Mouse (Mus musculus): Measurements from ENCODE around the gene Abt1. TPM values are rescaled to one million over a fixed set of nuclear protein-coding genes. Genes with fewer than 3 reads are reported as not detected.

Gene Abt1
- polyA plus RNA-seq, 1 experiment from 2014 or later: 13.4 TPM

- H3K27me3 ChIP-seq (ENCODE audit: insufficient read depth, poor library complexity, severe bottlenecking): no peaks in the 10 kb centered on the region
- H3K9me3 ChIP-seq: no peaks in the 10 kb centered on the region
Measured at GRCm38 (mm10) chr13:23450398-23450797, 26.7 kb upstream of the Abt1 start.

GRCm38 (mm10) chr13:23449235-23450095 is 25.8 kb upstream of the Abt1 start:
- Histone ChIP-seq H3K36me3 (no peaks in the 10 kb centered on the region), H3K9me3 (no peaks in the 10 kb centered on the region), H3K27ac (peak overlapping the region; percentile 84), H3K4me3 (peak overlapping the region; percentile 64), H3K4me1 (replicated peaks) (peaks cover 8% of the 10 kb centered on the region), H3K27me3 (ENCODE audit: insufficient read depth, poor library complexity, severe bottlenecking) (no peaks in the 10 kb centered on the region)
- under 1% methylated on average over 24 of the region's 24 CpGs for WGBS
- DNase-seq (ENCODE audit: low spot score): peak; percentile 83

More at GRCm38 (mm10) chr13:23450398-23450797, 26.7 kb upstream of the Abt1 start:
- Histone ChIP-seq H3K27ac (peak overlapping the region; percentile 84), H3K36me3 (no peaks in the 10 kb centered on the region), H3K4me1 (replicated peaks) (peaks cover 2% of the 10 kb centered on the region; the same call in 1 of the 2 replicates), H3K4me3 (peak overlapping the region; percentile 64)
- peak; percentile 87 for DNase-seq (ENCODE audit: low spot score)
- under 1% methylated on average over 15 of the region's 15 CpGs for WGBS

DNA sequence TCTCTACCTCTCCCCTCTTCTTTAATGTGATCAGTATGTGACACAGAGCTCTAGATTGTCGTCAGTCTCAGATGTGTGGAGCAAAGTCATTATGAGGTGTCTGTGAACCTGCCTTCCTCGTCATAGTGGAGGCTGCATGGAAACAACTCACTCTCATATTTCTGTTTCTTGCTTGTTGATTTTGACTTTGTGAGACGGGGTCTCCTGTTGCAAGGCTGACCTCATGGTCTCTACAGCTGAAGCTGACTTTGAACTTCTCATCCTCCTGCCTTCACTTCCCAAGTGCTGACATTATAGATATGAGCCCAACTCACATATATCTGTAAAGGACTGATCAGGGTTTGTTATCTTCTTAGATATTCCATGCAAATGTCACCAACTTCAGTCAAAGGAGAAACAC is 25.1 kb upstream of the Abt1 start:
- Histone ChIP-seq H3K4me3 (peak overlapping the region; percentile 64), H3K36me3 (no peaks in the 10 kb centered on the region), H3K4me1 (replicated peaks) (peaks cover 11% of the 10 kb centered on the region), H3K9me3 (no peaks in the 10 kb centered on the region), H3K27me3 (ENCODE audit: insufficient read depth, poor library complexity, severe bottlenecking) (no peaks in the 10 kb centered on the region), H3K27ac (no peak overlapping the region)
- WGBS: 52% methylated on average over 3 of the region's 3 CpGs
- no peak for DNase-seq (ENCODE audit: low spot score)

DNA sequence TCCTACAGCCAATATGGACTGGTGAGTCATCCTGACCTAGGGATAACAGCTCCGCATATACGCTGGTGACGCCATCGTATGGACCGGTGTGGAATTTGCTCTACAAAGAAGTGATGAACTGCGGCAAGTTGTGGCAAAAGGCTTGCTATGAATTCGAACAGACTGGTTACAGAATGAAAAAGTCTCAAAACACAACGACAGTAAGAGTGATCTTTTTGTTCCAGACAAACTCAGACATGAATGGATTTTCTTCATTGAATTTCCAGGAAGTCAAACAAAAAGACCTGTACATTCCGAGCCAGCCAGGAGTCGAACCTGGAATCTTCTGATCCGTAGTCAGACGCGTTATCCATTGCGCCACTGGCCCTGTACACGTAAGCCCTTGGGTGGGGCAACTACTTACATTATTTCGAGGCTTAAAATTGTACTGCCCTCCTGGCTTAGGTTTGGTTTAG is 22.9 kb upstream of the Abt1 start:
- Histone ChIP-seq H3K4me3 (peak overlapping the region; percentile 74), H3K4me1 (replicated peaks) (peaks cover 11% of the 10 kb centered on the region), H3K9me3 (no peaks in the 10 kb centered on the region), H3K27ac (peak overlapping the region; percentile 98), H3K36me3 (no peaks in the 10 kb centered on the region), H3K27me3 (ENCODE audit: insufficient read depth, poor library complexity, severe bottlenecking) (no peaks in the 10 kb centered on the region)
- peak; percentile 86 for DNase-seq (ENCODE audit: low spot score)
- under 1% methylated on average over 16 of the region's 16 CpGs for WGBS

DNA sequence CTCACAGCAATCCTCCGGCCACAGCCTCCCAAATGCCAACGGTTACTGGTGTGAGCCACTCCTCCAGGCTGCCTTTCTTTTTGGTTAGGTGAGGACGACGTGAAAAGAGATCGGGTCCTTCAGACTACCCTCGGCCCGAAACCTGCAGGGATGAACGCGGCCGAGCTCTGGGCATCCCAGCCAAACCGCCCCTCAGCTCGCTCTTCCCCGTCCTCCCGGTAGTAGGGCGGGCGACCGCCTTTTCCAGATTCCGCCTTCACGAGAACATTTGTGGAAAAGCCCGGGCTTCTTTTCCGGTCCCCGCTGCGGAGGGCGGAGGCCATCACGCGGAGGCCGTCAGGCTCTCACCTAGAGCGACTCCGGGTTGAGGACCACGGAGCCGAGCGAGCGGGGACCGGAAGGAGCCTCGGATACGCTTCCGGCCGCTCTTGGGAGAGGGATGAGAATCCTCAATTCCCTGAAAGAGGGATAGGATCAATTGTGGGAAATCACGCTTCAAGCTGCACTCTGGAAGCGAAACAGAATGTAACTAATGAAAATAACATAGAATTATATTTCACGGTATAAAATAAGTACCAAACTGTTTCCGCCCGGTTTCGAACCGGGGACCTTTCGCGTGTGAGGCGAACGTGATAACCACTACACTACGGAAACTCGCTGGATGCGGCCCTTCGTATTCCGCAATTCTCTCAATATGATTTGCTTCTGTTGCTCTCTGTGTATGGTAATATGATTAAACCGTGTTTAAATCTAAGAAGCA is 22.1 kb upstream of the Abt1 start:
- Histone ChIP-seq H3K4me1 (replicated peaks) (peaks cover 11% of the 10 kb centered on the region), H3K27me3 (ENCODE audit: insufficient read depth, poor library complexity, severe bottlenecking) (no peaks in the 10 kb centered on the region), H3K4me3 (peak overlapping the region; percentile 74), H3K27ac (peak overlapping the region; percentile 98), H3K9me3 (no peaks in the 10 kb centered on the region), H3K36me3 (no peaks in the 10 kb centered on the region)
- DNase-seq (ENCODE audit: low spot score): peak; percentile 91
- under 1% methylated on average over 55 of the region's 55 CpGs for WGBS

- DNase-seq (ENCODE audit: low spot score): no peak
- no peaks in the 10 kb centered on the region for H3K36me3 ChIP-seq
- H3K4me1 ChIP-seq (replicated peaks): peaks cover 11% of the 10 kb centered on the region
- peak overlapping the region; percentile 74 for H3K4me3 ChIP-seq
- 2% methylated on average over 10 of the region's 10 CpGs for WGBS
- peak overlapping the region; percentile 98 for H3K27ac ChIP-seq
- H3K27me3 ChIP-seq (ENCODE audit: insufficient read depth, poor library complexity, severe bottlenecking): no peaks in the 10 kb centered on the region
- H3K9me3 ChIP-seq: no peaks in the 10 kb centered on the region
Measured at GRCm38 (mm10) chr13:23445156-23445555, 21.5 kb upstream of the Abt1 start.

DNA sequence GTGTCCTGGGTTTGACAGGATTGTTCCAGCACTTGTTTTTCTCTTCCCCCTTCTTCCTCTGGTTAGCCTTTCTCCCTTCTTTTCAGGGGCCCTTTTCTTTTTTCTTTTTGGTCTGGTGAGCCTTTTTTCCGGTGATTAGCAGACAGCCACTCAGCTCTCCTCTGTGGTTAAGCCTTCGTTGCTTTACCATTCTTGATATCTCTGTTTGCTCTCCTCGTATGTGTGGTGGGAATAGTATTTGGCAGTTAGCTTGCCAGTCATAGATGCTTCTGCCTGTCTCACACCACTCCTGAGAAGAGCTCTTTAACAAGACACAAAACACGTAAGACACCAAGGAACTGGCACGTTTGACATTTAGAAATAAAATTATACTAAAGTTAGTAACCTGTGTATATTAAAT is 20.8 kb upstream of the Abt1 start:
- H3K4me3 ChIP-seq: peak overlapping the region; percentile 74; the same call in 1 of the 2 replicates
- no peaks in the 10 kb centered on the region for H3K36me3 ChIP-seq
- no peak for DNase-seq (ENCODE audit: low spot score)
- H3K27me3 ChIP-seq (ENCODE audit: insufficient read depth, poor library complexity, severe bottlenecking): no peaks in the 10 kb centered on the region
- H3K27ac ChIP-seq: 0 out of 2 replicates have a peak overlapping the region, but pooled peaks have one; percentile 98
- H3K9me3 ChIP-seq: no peaks in the 10 kb centered on the region
- WGBS: 58% methylated on average over 5 of the region's 5 CpGs
- H3K4me1 ChIP-seq (replicated peaks): peaks cover 11% of the 10 kb centered on the region

- Histone ChIP-seq H3K36me3 (no peaks in the 10 kb centered on the region), H3K4me3 (no peak overlapping the region), H3K4me1 (replicated peaks) (peaks cover 18% of the 10 kb centered on the region), H3K27ac (no peak overlapping the region; the same call in 1 of the 2 replicates), H3K27me3 (ENCODE audit: insufficient read depth, poor library complexity, severe bottlenecking) (no peaks in the 10 kb centered on the region), H3K9me3 (no peaks in the 10 kb centered on the region)
- DNase-seq (ENCODE audit: low spot score): no peak
- WGBS: 66% methylated on average over 10 of the region's 10 CpGs
Measured at GRCm38 (mm10) chr13:23439901-23440300, 16.2 kb upstream of the Abt1 start.

GRCm38 (mm10) chr13:23438521-23438920 is 14.9 kb upstream of the Abt1 start:
- 0% methylated on average over 7 of the region's 7 CpGs for WGBS
- DNase-seq (ENCODE audit: low spot score): no peak
- no peaks in the 10 kb centered on the region for H3K36me3 ChIP-seq
- H3K4me1 ChIP-seq (replicated peaks): peaks cover 21% of the 10 kb centered on the region
- H3K27ac ChIP-seq: no peak overlapping the region
- peak overlapping the region; percentile 65 for H3K4me3 ChIP-seq
- H3K9me3 ChIP-seq: no peaks in the 10 kb centered on the region
- no peaks in the 10 kb centered on the region for H3K27me3 ChIP-seq (ENCODE audit: insufficient read depth, poor library complexity, severe bottlenecking)

GRCm38 (mm10) chr13:23437908-23438307 is 14.2 kb upstream of the Abt1 start:
- H3K36me3 ChIP-seq: no peaks in the 10 kb centered on the region
- 0 out of 2 replicates have a peak overlapping the region, but pooled peaks have one; percentile 67 for H3K27ac ChIP-seq
- no peaks in the 10 kb centered on the region for H3K9me3 ChIP-seq
- H3K4me3 ChIP-seq: peak overlapping the region; percentile 65
- H3K27me3 ChIP-seq (ENCODE audit: insufficient read depth, poor library complexity, severe bottlenecking): no peaks in the 10 kb centered on the region
- 0% methylated on average over 17 of the region's 17 CpGs for WGBS
- DNase-seq (ENCODE audit: low spot score): peak; percentile 83
- peaks cover 26% of the 10 kb centered on the region for H3K4me1 ChIP-seq (replicated peaks)

DNA sequence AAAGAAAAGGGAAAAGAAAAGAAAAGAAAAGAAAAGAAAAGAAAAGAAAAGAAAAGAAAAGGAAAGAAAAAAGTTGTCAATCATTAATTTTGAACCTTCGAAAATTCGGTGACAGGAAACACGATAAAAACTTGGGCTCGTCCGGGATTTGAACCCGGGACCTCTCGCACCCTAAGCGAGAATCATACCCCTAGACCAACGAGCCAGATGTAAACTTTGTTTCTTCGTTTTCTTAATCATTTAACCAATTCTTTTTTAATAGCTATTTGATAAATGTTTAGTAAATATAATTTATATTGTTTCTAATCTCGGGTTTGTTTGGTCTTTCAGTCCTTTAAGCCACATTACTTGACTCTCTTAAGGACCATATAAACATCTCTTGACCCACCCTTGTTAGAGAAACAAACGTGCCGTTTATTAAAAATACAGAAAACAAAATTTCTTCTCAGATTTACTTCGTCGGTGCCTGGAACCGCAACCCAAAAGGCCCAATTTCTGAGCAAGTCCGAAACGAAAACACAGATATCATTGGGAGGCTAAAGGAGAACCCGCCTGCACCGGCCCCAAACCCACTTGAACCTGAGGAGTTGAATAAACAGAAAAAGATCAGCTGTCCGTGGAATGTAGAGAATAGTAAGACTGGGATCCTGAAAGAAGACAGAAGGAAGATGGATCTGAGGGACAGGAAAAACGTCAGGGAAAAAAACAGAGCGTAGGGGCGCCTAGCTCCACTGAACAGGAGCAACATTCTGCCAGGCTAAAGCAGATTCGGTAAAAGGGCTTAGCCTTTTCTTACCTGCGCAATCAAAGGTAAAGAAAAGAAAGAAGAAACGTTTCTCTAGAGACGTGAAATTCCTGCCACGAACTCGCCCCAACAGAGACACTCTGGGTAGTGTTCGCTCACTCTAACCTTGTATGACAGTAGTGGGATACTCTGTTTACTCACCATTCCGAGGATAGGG is 13.5 kb upstream of the Abt1 start:
- no peaks in the 10 kb centered on the region for H3K36me3 ChIP-seq
- under 1% methylated on average over 32 of the region's 32 CpGs for WGBS
- no peaks in the 10 kb centered on the region for H3K9me3 ChIP-seq
- H3K27ac ChIP-seq: peak overlapping the region; percentile 67
- DNase-seq (ENCODE audit: low spot score): peak; percentile 56
- peak overlapping the region; percentile 65 for H3K4me3 ChIP-seq
- peaks cover 26% of the 10 kb centered on the region for H3K4me1 ChIP-seq (replicated peaks)
- no peaks in the 10 kb centered on the region for H3K27me3 ChIP-seq (ENCODE audit: insufficient read depth, poor library complexity, severe bottlenecking)

GRCm38 (mm10) chr13:23436231-23436661 is 12.6 kb upstream of the Abt1 start:
- Histone ChIP-seq H3K4me1 (replicated peaks) (peaks cover 26% of the 10 kb centered on the region), H3K27ac (no peak overlapping the region), H3K36me3 (no peaks in the 10 kb centered on the region), H3K4me3 (peak overlapping the region; percentile 65), H3K9me3 (no peaks in the 10 kb centered on the region), H3K27me3 (ENCODE audit: insufficient read depth, poor library complexity, severe bottlenecking) (no peaks in the 10 kb centered on the region)
- 1% methylated on average over 11 of the region's 11 CpGs for whole genome bisulfite sequencing
- DNase-seq (ENCODE audit: low spot score): no peak

Data from hindbrain, embryonic 10.5 days (tissue).